Mouse (Mus musculus) hindbrain, embryonic 13.5 days (tissue): Measurements from ENCODE around the gene Gli1. TPM values are rescaled to one million over a fixed set of nuclear protein-coding genes. Genes with fewer than 3 reads are reported as not detected.

Source experiments
- ATAC-seq: fragments of 200-750 bp; cut with Nextera tagmentation; 2 replicates; pipeline ENCODE4 v1.8.0; 2017; ENCODE audit warnings: moderate TSS enrichment; ENCODE audit not compliant: low FRiP score
- H3K27ac ChIP-seq: fragments of 300-500 bp; sonication (generic); 2 replicates; pipeline ENCODE4 v1.5.1; 2015; ENCODE audit warnings: inconsistent platforms, mild to moderate bottlenecking, moderate library complexity
- H3K27me3 ChIP-seq: fragments of 300-500 bp; sonication (generic); 2 replicates; pipeline ENCODE4 v1.6.1; 2015; ENCODE audit warnings: mild to moderate bottlenecking, inconsistent platforms
- H3K36me3 ChIP-seq: fragments of 300-500 bp; sonication (generic); 2 replicates; pipeline ENCODE4 v1.6.1; 2015; ENCODE audit warnings: mild to moderate bottlenecking, inconsistent platforms
- H3K4me1 ChIP-seq: fragments of 300-500 bp; sonication (generic); replicated peaks from 2 replicates; pipeline ENCODE4 v1.6.1; 2015; ENCODE audit warnings: inconsistent platforms
- H3K4me2 ChIP-seq: fragments of 300-500 bp; sonication (generic); 2 replicates; pipeline ENCODE4 v1.6.1; 2015; ENCODE audit warnings: inconsistent platforms, mild to moderate bottlenecking, moderate library complexity
- H3K4me3 ChIP-seq: fragments of 300-500 bp; sonication (generic); 2 replicates; pipeline ENCODE4 v1.5.1; 2015; ENCODE audit warnings: mild to moderate bottlenecking, inconsistent platforms
- H3K9ac ChIP-seq: fragments of 300-500 bp; sonication (generic); 2 replicates; pipeline ENCODE4 v1.6.1; 2015; ENCODE audit warnings: mild to moderate bottlenecking, inconsistent platforms
- H3K9me3 ChIP-seq: fragments of 300-500 bp; sonication (generic); 2 replicates; pipeline ENCODE4 v1.6.1; 2016; ENCODE audit warnings: inconsistent platforms
- WGBS: fragments of 180-500 bp; shearing (Covaris S2); methylation state at CpG from one replicate; pipeline ENCODE4 v1.1.7; 2015; 5-methylcytosine and 5-hydroxymethylcytosine counted together
- polyA plus RNA-seq: library from polyadenylated mRNA; unstranded; fragments of >200 nt; fragmentation: Nextera tagmentation; extraction: Ambion mirVana; gene quantifications from 2 replicates; pipeline ENCODE4 v1.2.1, GENCODE M21; 2015

Gene Gli1
- polyA plus RNA-seq, 1 experiment from 2014 or later: 1.8 TPM

DNA sequence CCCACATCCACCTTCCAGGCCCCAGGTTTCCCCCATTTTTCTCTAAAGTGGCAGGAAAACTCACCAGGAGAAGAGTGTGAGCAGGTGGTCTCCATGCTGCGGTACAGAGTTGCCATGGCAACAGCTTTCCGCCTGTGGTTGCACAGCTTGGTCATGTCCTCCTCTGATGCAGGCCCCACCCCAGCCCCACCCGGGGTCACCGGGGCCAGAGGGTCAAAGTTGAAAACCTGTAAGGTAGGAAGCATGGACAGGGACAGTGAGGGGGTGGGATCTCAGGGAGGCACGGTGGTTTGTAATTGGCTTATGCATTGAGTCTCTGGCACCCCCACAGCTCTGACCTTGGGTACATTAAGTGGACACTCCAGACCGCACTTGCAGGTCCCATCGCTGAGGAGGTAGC lies 55.0 kb downstream of the Gli1 start:
- peak overlapping the region; percentile 98 for H3K27ac ChIP-seq
- no peaks in the 10 kb centered on the region for H3K27me3 ChIP-seq
- 43% methylated on average over 7 of the region's 7 CpGs for WGBS
- peak overlapping the region; percentile 88 for H3K9ac ChIP-seq
- no peak for ATAC-seq
- peak overlapping the region; percentile 92 for H3K4me2 ChIP-seq
- H3K4me3 ChIP-seq: peak overlapping the region; percentile 63
- peaks cover 57% of the 10 kb centered on the region for H3K36me3 ChIP-seq
- H3K9me3 ChIP-seq: no peaks in the 10 kb centered on the region
- peaks cover 56% of the 10 kb centered on the region for H3K4me1 ChIP-seq

DNA sequence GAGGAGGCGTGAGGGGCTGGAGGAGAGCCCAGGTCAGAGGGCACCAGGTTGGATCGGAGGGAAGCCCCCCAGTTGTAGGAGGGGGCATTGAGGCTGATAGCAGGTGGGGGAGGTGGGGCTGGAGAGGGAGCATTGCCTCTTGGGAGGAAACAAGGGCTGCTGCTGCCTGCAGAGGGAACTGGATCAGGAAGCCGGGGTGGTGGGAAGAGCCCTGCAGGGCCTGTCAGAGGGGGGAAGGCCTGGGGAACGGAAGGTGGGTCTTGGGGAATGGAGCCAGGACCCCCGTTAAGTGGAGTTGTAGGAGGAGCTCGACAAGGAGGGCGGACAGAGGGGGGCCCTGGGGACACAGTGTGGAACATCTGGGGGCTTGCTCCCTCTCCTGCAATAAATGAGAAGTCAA lies 55.6 kb downstream of the Gli1 start:
- Histone ChIP-seq H3K36me3 (peaks cover 63% of the 10 kb centered on the region), H3K27me3 (no peaks in the 10 kb centered on the region), H3K4me2 (peak overlapping the region; percentile 92), H3K27ac (peak overlapping the region; percentile 60), H3K4me1 (peaks cover 51% of the 10 kb centered on the region), H3K9ac (peak overlapping the region; percentile 88), H3K4me3 (peak overlapping the region; percentile 63), H3K9me3 (no peaks in the 10 kb centered on the region)
- ATAC-seq: no peak
- 64% methylated on average over 7 of the region's 7 CpGs for WGBS

DNA sequence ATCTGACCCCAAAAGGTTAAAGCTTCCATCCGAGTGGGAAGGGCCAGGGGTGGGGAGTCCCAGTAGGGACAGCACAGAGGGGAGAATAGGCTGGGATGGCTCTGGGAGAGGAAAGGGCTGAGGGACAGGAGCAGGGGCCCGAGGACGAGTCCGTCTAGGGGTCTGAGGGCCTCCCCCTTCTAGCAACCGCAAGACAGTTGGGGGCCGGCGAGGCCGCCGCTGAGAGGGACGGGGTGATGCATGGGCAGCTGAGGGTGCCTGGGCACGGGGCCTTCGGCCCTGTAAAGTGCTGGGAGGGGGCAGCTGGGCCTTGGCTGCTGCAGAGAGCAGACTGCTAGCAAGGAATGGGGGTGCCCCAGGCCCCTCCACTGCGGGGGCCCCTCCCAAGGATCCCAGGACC lies 56.1 kb downstream of the Gli1 start:
- no peaks in the 10 kb centered on the region for H3K9me3 ChIP-seq
- peak overlapping the region; percentile 88 for H3K9ac ChIP-seq
- no peak for ATAC-seq
- H3K4me1 ChIP-seq: peaks cover 49% of the 10 kb centered on the region
- H3K27me3 ChIP-seq: no peaks in the 10 kb centered on the region
- WGBS: 74% methylated on average over 13 of the region's 13 CpGs
- no peak overlapping the region for H3K4me3 ChIP-seq
- H3K36me3 ChIP-seq: peaks cover 68% of the 10 kb centered on the region
- peak overlapping the region; percentile 15; the same call in 1 of the 2 replicates for H3K27ac ChIP-seq
- peak overlapping the region; percentile 8; the same call in 1 of the 2 replicates for H3K4me2 ChIP-seq

DNA sequence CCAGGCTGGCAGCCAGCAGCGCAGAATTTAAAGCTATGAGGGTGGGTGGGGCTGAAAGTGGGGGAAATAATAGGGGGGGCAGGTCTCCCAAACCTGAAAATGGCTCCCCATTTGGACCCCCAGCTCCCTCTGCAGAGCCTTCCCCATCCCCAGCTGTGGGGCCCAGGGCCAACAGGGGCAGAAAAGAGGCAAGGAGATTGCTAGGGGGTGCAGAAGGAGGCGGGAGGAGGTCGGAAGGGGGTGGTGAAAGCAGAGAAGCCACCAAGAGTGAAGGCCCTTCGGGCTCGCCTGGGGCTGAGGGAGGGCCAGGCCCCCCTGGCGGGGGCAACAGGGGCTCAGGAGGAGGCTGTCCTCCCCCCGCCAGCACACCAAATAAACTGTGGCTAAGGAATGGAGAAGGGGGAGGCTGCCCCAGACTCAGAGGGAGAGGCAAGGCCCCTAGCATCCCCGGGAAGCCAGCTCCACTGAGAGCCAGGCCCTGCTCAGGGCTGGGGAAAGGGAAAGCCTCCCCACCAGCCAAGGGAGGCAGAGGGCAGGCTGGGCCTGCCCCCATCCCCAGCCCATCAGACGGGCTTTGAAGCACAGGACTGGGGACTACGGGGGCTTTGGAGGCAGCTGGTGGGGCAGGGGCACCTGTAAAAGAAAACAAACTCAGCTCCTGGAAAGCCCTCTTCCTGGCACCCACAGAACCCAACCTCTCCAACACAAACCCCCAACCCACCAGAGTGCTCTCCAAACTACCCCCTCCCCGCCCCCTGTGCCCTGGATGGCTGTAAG lies 56.9 kb downstream of the Gli1 start:
- 76% methylated on average over 11 of the region's 11 CpGs for WGBS

DNA sequence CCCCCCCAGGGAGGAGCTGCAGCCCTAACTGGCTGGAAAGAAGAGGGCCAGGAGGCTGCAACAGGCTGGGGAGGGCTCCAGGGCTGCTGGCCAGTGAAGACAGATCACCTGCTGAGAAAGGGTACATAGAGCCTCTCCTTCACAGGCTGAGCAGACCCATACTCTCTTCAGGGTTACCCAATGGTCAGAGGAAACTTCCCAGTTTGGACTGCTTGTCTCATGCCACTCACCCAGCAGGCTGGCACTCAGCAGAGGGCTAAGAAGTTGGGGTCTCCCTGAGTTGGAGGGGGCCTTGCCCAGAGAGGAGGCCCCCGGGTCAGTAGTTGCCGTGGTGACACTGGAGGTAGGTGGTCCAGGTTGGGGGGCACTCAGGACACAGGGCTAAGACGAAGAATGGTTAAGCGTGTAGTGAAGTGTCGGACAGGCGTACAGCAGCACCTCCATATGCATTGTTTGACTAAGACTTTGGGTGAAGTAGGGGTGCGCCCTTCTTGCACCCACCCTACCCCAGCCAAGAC lies 57.6 kb downstream of the Gli1 start:
- Histone ChIP-seq H3K4me2 (no peak overlapping the region), H3K27me3 (no peaks in the 10 kb centered on the region), H3K9me3 (no peaks in the 10 kb centered on the region), H3K4me1 (peaks cover 40% of the 10 kb centered on the region), H3K36me3 (peaks cover 83% of the 10 kb centered on the region), H3K27ac (no peak overlapping the region), H3K9ac (peak overlapping the region; percentile 88; the same call in 1 of the 2 replicates), H3K4me3 (no peak overlapping the region)
- no peak for ATAC-seq
- WGBS: 85% methylated on average over 7 of the region's 7 CpGs

More for the DNA sequence above, 56.9 kb downstream of the Gli1 start:
- Histone ChIP-seq H3K27ac (peak overlapping the region; percentile 31; the same call in 1 of the 2 replicates), H3K27me3 (no peaks in the 10 kb centered on the region), H3K4me3 (no peak overlapping the region), H3K4me1 (peaks cover 48% of the 10 kb centered on the region), H3K9me3 (no peaks in the 10 kb centered on the region), H3K36me3 (peaks cover 76% of the 10 kb centered on the region), H3K4me2 (no peak overlapping the region), H3K9ac (peak overlapping the region; percentile 88)
- no peak for ATAC-seq

DNA sequence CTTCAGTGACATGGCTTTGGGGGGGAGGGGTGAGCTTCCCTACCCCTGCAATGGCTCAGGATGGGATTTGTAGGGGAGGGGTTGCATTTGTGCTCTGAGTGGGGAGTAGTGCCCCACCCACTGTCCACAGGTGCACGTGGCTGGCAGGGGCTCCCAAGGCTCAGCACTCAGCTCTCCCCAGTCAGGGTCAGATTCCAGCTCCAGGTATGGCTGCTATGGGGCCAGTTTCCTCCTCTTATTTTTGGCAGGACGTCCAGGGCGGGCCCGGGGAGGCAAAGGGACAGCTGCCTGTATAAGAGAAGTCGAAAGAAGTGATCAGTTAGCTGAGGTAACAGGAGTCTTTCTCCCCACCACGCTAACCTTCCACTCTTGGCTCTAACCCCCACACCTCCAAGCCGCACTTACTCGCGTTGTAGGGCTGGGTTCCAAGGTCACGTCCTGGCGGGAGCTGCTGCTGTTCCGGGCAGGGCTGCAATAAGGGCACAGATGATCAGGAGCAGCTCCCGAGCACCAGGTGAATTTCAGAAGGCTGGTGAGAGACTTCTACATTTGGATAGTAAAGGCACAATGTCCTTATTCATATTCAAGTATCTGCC lies 59.1 kb downstream of the Gli1 start:
- Histone ChIP-seq H3K27ac (no peak overlapping the region), H3K9ac (no peak overlapping the region), H3K27me3 (no peaks in the 10 kb centered on the region), H3K9me3 (no peaks in the 10 kb centered on the region), H3K4me3 (no peak overlapping the region), H3K36me3 (peaks cover 98% of the 10 kb centered on the region), H3K4me1 (peaks cover 36% of the 10 kb centered on the region), H3K4me2 (no peak overlapping the region)
- 90% methylated on average over 13 of the region's 13 CpGs for WGBS
- ATAC-seq: no peak

DNA sequence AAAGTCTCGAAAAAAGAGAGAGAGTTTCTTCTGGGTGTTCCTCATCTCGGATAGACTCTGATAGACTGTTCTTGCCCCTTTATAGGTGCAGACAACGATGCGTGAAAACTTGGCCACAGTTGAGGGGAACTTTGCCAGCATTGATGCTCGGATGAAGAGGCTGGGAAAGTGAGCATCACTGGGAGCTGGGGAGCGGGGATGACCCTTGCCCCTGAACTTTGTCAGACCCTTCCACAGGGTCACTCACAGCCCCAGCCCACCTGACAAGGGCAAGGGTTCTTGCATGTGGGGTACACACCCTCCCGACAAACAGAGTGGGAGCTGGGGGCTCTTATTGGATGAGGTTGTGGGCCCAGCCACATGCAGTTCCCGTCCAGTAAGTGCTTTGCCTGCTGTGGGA lies 60.5 kb downstream of the Gli1 start:
- Histone ChIP-seq H3K4me2 (no peak overlapping the region), H3K27me3 (no peaks in the 10 kb centered on the region), H3K4me3 (no peak overlapping the region), H3K9me3 (no peaks in the 10 kb centered on the region), H3K4me1 (peaks cover 22% of the 10 kb centered on the region), H3K27ac (no peak overlapping the region), H3K9ac (no peak overlapping the region), H3K36me3 (peaks cover 100% of the 10 kb centered on the region)
- no peak for ATAC-seq
- WGBS: 87% methylated on average over 8 of the region's 8 CpGs

Other genes with a start within 250 kb of the Gli1 start
- 144 and 146 TPM in 2 replicates for gene Os9, start 220.8 kb downstream of the Gli1 start, polyA plus RNA-seq
- 40.6 and 42.3 TPM in 2 replicates for gene B4galnt1, start 176.7 kb downstream of the Gli1 start, polyA plus RNA-seq
- 1.0 and 1.1 TPM in 2 replicates for gene Slc26a10, start 161.3 kb downstream of the Gli1 start, polyA plus RNA-seq
- gene Arhgef25, start 151.9 kb downstream of the Gli1 start, polyA plus RNA-seq: 28.4 and 30.7 TPM in 2 replicates
- gene Dtx3, start 146.2 kb downstream of the Gli1 start, polyA plus RNA-seq: 211 and 221 TPM in 2 replicates
- gene Pip4k2c, start 130.4 kb downstream of the Gli1 start, polyA plus RNA-seq: 20.0 and 22.1 TPM in 2 replicates
- gene Kif5a, start 78.6 kb downstream of the Gli1 start, polyA plus RNA-seq: 86.3 and 88.5 TPM in 2 replicates
- gene Dctn2, start 75.6 kb downstream of the Gli1 start, polyA plus RNA-seq: 308 and 330 TPM in 2 replicates
- 12.1 and 16.5 TPM in 2 replicates for gene Mbd6, start 53.0 kb downstream of the Gli1 start, polyA plus RNA-seq
- 116 and 119 TPM in 2 replicates for gene Mars, start 30.2 kb downstream of the Gli1 start, polyA plus RNA-seq
- 1.0 and 1.1 TPM in 2 replicates for gene Arhgap9, start 20.0 kb downstream of the Gli1 start, polyA plus RNA-seq
- gene Inhbe, start 12.4 kb upstream of the Gli1 start, polyA plus RNA-seq: not detected in 2 replicates
- gene Inhbc, start 28.5 kb upstream of the Gli1 start, polyA plus RNA-seq: 0.09 TPM in 1 of 2 replicates, not detected in the other
- 36.4 and 39.9 TPM in 2 replicates for gene R3hdm2, start 38.4 kb upstream of the Gli1 start, polyA plus RNA-seq
- 2.5 TPM in 2 replicates for gene Stac3, start 159.7 kb upstream of the Gli1 start, polyA plus RNA-seq
- 13.4 and 15.5 TPM in 2 replicates for gene Ndufa4l2, start 173.0 kb upstream of the Gli1 start, polyA plus RNA-seq
- gene Shmt2, start 180.5 kb upstream of the Gli1 start, polyA plus RNA-seq: 52.7 and 57.5 TPM in 2 replicates
- 139 and 176 TPM in 2 replicates for gene Nxph4, start 192.6 kb upstream of the Gli1 start, polyA plus RNA-seq